Mouse (Mus musculus) monocyte, adult 5-6 weeks (primary cell): ENCODE data around the gene Susd4. TPM values are rescaled to one million over a fixed set of nuclear protein-coding genes. Genes with fewer than 3 reads are reported as not detected.

Experiments
- ATAC-seq: fragments of 153-309, 156-312 bp; replicated peaks from 2 replicates; pipeline ENCODE4 v1.8.0; 2017; ENCODE audit warnings: mild to moderate bottlenecking; ENCODE audit not compliant: low TSS enrichment, insufficient number of reproducible peaks, severe bottlenecking, poor library complexity, low FRiP score
- total RNA-seq: library from RNA; stranded (forward); fragments of 200-1000, 200-491, 200-594 nt; gene quantifications from 3 replicates; pipeline ENCODE4 v1.2.3, GENCODE M21; 2017

The Susd4 gene
- total RNA-seq, 1 experiment from 2014 or later: not detected

- ATAC-seq: no peak
Measured at GRCm38 (mm10) chr1:182783774-182784173, 20.1 kb downstream of the Susd4 start.

GRCm38 (mm10) chr1:182784784-182785183 is 21.1 kb downstream of the Susd4 start:
- no peak for ATAC-seq

GRCm38 (mm10) chr1:182785504-182785903 is 21.8 kb downstream of the Susd4 start:
- no peak for ATAC-seq

- ATAC-seq: no peak
Measured at GRCm38 (mm10) chr1:182787030-182787429, 23.4 kb downstream of the Susd4 start.

DNA sequence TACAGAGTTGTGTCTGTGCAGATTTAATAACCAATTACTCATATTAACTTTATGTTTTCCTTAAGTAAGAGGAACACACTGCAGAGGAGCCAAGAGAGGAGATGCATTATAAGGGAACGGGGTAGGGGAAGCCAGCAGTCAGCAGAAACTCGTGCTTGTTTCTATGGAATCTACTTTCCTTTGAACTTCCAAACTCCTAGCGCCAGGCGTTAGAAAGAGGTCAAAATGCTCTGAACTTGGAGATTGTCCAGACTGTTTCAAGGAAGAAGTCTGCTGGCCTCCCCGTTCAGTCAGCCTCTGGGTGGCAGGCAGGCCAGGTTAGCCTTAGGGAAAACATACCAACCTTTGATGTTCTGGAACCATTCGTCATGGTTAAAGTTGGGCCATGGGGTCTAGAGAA is 25.2 kb downstream of the Susd4 start:
- ATAC-seq: no peak

DNA sequence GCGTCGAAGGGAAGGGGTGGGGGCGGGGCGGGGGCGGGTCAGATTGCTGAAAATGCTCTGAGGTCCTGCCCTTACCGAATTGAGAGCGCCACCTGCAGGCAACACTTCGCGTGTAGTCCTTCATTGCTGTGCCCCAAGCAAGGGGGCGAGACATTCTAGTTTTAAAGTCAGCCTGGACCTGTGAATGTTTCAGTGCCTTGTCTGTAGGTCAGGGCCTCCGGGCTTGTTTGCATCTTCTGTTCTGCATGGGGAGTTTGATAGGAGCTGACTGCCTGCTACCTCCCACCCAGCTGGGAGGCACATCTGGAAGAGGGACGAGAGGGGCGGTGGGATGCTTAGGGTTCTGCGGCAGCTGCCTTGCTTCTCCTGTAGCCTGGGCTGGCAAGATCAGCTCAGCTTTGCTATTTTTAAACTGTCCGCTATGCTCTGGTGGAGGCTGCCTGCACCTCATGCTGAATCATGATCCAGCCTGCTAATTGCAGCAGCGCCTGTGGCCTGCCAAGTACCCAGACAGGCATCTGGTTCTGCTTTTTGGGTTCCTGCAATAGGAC is 28.9 kb downstream of the Susd4 start:
- ATAC-seq: peak; percentile 20; the same call in 1 of the 2 replicates

- ATAC-seq: no peak
Measured at GRCm38 (mm10) chr1:182794221-182794620, 30.6 kb downstream of the Susd4 start.

DNA sequence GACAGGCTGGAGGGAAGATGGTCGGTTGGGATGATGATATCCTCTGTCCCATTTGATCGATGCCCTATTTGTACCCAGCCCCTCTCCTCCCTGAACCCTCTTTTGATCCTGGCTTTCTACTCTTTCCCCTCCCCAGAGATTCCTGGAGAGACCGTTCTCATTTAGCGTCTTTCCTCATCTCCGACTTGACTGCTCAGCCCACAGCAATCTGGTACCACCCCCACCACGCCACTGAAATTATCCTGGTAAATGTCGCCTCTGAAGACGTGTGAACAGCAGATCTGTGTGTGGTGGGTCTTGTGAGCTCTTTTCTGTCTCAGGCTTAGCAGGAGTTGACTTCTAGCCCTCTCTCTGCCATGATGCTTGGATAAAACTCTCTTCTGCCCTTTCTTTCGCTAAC is 31.0 kb downstream of the Susd4 start:
- no peak for ATAC-seq

DNA sequence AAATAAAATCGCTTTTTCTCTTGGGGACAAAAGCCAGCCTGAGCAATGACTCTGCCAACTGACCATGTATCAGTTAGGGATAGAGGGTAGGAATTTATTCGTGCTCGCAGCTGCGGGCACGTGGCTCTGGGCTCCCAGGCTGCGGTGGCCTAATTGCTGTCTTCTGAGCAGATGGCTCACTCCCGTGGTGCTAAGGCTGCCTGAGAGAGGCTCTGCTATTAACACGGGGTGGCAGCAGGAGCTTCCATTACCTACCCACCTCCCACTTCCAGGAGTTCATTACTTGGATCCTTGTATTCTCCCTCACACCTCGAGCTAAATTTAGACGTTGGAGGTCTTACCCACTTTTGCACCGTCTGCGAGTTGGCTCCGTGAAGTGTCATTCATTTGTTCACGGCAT is 33.4 kb downstream of the Susd4 start:
- ATAC-seq: no peak

GRCm38 (mm10) chr1:182801590-182801989 is 37.9 kb downstream of the Susd4 start:
- no peak for ATAC-seq

GRCm38 (mm10) chr1:182802891-182803290 is 39.2 kb downstream of the Susd4 start:
- no peak for ATAC-seq

- ATAC-seq: no peak
Measured at GRCm38 (mm10) chr1:182813991-182814390, 50.3 kb downstream of the Susd4 start.

DNA sequence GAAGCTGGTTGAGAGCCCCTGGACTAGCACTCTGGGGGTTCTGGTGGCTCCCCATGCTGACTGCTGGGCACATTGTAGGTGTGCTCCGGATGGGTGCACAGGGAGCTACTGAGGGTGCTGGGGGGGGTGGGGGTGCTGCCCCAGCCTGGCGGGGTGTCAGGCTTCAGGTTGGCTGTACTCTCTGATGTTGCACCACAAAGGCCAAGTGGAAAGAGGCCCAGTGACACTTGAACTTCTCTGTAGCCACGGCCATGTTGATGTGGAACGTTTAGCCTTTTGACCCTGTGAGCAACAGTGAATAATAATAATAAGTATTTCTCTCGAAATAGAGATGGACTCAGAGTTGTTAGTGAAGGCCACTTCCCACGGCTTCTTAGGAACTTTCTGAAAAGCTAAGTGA is 50.9 kb downstream of the Susd4 start:
- ATAC-seq: no peak

DNA sequence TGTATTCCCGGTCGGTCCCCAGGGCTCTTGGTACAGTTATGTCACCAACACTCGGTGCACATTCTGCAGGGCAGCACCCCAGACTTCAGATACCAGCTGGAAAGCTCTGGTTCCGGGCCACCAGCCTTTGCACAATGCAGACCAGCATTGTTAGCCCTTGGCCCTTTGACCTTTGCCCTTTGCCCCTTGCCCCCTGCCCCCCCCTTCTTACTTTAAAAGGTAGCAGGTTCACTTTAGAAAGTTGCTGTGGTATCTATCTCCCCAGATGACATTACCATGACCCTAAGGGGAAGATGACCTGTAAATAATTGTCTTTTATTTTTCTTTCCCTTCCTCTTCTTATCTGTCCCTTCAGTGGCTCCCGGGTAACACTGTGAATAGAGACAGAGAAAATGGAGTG is 53.4 kb downstream of the Susd4 start:
- ATAC-seq: no peak

- no peak for ATAC-seq
Measured at GRCm38 (mm10) chr1:182817624-182818023, 54.0 kb downstream of the Susd4 start.

DNA sequence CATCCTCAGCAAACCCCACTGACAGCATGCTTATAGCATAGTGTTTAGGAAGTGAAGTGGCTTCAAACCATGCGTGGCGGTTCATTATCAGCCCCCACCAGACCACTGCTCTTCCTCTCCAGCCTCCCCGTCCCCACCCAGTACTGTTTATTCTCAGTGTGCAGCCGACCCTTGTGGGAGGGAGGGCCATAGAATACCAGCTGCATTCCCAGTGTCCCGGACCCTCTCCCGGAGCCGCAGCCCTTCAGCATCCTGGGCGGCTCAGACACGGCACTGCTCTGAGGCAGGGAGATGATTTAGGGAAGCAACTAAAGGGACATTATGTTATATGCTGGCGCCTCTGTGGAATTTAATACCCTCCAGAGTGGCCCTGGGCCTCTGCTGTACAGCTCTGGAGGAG is 55.3 kb downstream of the Susd4 start:
- no peak for ATAC-seq

- ATAC-seq: no peak
Measured at GRCm38 (mm10) chr1:182822729-182823128, 59.1 kb downstream of the Susd4 start.

GRCm38 (mm10) chr1:182823723-182824421 is 60.2 kb downstream of the Susd4 start:
- ATAC-seq: no peak

DNA sequence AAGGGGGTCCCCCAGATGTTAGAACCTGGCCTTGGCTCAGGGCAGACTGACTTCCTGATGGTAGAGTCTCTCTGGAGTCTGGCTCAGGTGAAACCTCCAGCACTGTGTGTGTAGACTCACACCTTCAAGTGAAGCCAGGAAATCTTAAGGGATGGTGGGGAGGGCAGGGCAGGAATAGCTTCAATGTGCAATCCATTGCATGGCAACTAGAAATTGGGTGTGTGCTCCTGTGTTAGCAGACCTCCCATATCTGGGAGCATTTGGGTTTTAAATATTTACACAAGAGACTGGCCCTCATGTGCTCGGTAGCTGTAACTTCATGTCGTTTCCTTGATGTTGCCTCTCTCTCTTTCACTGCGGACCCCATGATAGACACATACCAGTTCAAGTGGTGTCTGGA is 62.9 kb downstream of the Susd4 start:
- no peak for ATAC-seq

DNA sequence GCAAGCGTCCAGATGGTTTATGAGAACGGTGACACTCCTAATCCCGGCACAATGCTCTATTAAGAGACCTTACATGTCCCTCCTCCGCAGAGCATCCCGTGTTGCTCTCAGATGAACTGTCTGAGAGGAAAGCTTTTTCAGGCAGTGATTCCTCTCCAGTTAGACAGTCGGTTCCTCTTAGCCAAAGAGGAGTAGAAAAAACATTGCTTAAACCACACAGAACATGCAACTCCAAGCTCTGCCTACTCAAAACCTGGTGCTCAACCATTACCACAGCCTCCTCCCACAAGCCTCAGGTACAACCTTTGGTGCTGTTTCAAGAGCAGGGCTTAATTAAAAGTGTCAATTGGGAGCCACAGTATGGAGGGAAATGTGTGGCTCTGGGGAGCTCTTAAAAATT is 74.4 kb downstream of the Susd4 start:
- ATAC-seq: no peak
